Mouse (Mus musculus) forebrain, embryonic 13.5 days (tissue): ENCODE results near the gene 1600014C10Rik. TPM values are rescaled to one million over a fixed set of nuclear protein-coding genes. Genes with fewer than 3 reads are reported as not detected.

ENCODE experiments used
- ATAC-seq: fragments of 200-750 bp; cut with Nextera tagmentation; 2 replicates; pipeline ENCODE4 v1.8.0; 2017
- H3K27ac ChIP-seq: fragments of 300-500 bp; sonication (generic); 2 replicates; pipeline ENCODE4 v1.5.1; 2015; ENCODE audit warnings: inconsistent platforms, mild to moderate bottlenecking, moderate library complexity
- H3K27me3 ChIP-seq: fragments of 300-500 bp; sonication (generic); 2 replicates; pipeline ENCODE4 v1.6.1; 2015; ENCODE audit warnings: mild to moderate bottlenecking, inconsistent platforms
- H3K36me3 ChIP-seq: fragments of 300-500 bp; sonication (generic); 2 replicates; pipeline ENCODE4 v1.6.1; 2015; ENCODE audit warnings: mild to moderate bottlenecking, inconsistent platforms; ENCODE audit not compliant: poor library complexity, severe bottlenecking
- H3K4me1 ChIP-seq: fragments of 300-500 bp; sonication (generic); 2 replicates; pipeline ENCODE4 v1.6.1; 2015; ENCODE audit warnings: inconsistent platforms
- H3K4me2 ChIP-seq: fragments of 300-500 bp; sonication (generic); 2 replicates; pipeline ENCODE4 v1.6.1; 2015; ENCODE audit warnings: inconsistent platforms, mild to moderate bottlenecking, moderate library complexity
- H3K4me3 ChIP-seq: fragments of 300-500 bp; sonication (generic); 2 replicates; pipeline ENCODE4 v1.5.1; 2015; ENCODE audit warnings: mild to moderate bottlenecking, inconsistent platforms
- H3K9ac ChIP-seq: fragments of 300-500 bp; sonication (generic); 2 replicates; pipeline ENCODE4 v1.6.1; 2015; ENCODE audit warnings: mild to moderate bottlenecking, inconsistent platforms
- H3K9me3 ChIP-seq: fragments of 300-500 bp; sonication (generic); replicated peaks from 2 replicates; pipeline ENCODE4 v1.6.1; 2016; ENCODE audit warnings: inconsistent platforms
- WGBS: fragments of 180-500 bp; shearing (Covaris S2); methylation state at CpG from one replicate; pipeline ENCODE4 v1.1.7; 2015; 5-methylcytosine and 5-hydroxymethylcytosine counted together
- polyA plus RNA-seq: library from polyadenylated mRNA; unstranded; fragments of >200 nt; fragmentation: Nextera tagmentation; extraction: Ambion mirVana; gene quantifications from 2 replicates; pipeline ENCODE4 v1.2.1, GENCODE M21; 2015

1600014C10Rik gene
- polyA plus RNA-seq, 1 experiment from 2014 or later: 12.5 TPM

DNA sequence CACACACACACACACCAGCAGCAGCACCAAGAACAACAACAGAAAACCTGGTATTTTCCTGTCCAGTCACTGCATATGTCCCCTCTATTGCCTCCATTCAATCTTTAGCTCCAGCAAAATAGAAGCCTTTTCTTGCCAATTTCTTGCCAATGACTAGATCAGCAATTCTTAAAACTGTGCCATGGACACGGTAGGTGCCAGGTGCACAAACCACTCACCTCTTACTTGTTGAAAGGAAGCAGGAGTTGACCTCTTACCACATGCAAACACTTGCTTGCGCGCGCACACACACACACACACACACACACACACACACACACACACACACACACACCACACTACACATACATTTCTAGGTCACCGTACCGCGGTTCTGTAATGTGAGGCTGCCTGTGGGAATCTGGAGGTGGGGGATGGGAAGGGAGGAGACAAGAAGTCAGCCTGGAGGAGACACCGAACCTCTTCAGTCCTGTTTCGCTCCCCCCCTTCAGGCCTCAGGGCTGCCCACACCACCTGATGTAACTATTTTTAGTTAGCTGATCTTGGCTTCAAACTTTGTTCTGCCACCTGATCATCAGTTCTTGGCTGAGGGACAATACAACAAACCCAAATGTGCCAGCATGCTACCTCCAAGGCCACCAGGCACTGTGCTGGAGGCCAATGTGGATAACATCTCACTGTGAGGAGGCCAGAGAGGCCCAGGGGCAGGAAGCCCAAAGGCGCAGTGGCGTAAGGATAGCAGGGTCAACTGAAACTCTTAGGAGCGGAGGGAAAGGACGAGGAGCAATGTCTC is 41.8 kb downstream of the 1600014C10Rik start:
- 88% methylated on average over 13 of the region's 13 CpGs for WGBS
- H3K27ac ChIP-seq: no peak overlapping the region
- no peak overlapping the region for H3K9ac ChIP-seq
- H3K36me3 ChIP-seq: no peaks in the 10 kb centered on the region
- peaks cover 13% of the 10 kb centered on the region for H3K4me1 ChIP-seq
- no peak overlapping the region for H3K4me3 ChIP-seq
- no peak overlapping the region for H3K4me2 ChIP-seq
- peaks cover 12% of the 10 kb centered on the region for H3K27me3 ChIP-seq
- H3K9me3 ChIP-seq: no peaks in the 10 kb centered on the region
- ATAC-seq: no peak

- H3K4me3 ChIP-seq: no peak overlapping the region
- H3K27me3 ChIP-seq: peaks cover 18% of the 10 kb centered on the region
- no peak overlapping the region for H3K9ac ChIP-seq
- no peaks in the 10 kb centered on the region for H3K36me3 ChIP-seq
- no peak overlapping the region for H3K27ac ChIP-seq
- H3K4me1 ChIP-seq: peaks cover 13% of the 10 kb centered on the region
- H3K4me2 ChIP-seq: no peak overlapping the region; the same call in 1 of the 2 replicates
- H3K9me3 ChIP-seq: no peaks in the 10 kb centered on the region
- ATAC-seq: no peak
- 89% methylated on average over 2 of the region's 2 CpGs for WGBS
Observed at GRCm38 (mm10) chr7:38226226-38226625, 43.2 kb downstream of the 1600014C10Rik start.

GRCm38 (mm10) chr7:38227181-38227899 is 44.3 kb downstream of the 1600014C10Rik start:
- Histone ChIP-seq H3K36me3 (no peaks in the 10 kb centered on the region), H3K4me3 (peak overlapping the region; percentile 52), H3K4me1 (peaks cover 13% of the 10 kb centered on the region), H3K9ac (peak overlapping the region; percentile 64), H3K27ac (no peak overlapping the region), H3K4me2 (peak overlapping the region; percentile 89), H3K27me3 (peaks cover 18% of the 10 kb centered on the region), H3K9me3 (no peaks in the 10 kb centered on the region)
- WGBS: under 1% methylated on average over 25 of the region's 25 CpGs
- ATAC-seq: peak; percentile 54

DNA sequence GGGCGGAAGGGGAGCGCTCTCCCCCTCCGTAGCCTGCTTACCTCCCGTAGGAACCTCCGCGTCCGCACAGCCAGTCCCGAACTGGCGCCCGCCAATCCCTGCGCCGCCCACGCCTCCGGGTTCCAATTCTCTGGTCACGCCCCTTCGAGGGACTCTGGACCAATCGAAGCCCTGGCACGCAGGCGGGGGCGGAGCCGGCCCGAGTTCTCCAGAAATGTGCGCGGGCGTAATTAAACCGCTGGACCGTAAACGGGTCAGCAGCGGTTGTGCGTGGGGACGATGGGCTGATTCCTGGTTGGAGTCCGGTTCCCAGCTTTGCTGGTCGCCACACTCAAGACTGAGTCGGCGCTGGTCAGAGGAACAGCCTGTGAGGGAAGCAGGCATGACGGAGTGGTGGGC is 44.9 kb downstream of the 1600014C10Rik start, which contains the start of gene Plekhf1:
Gene Plekhf1 (minus strand): TSS at position 117 of the 399 bp plus-strand sequence.
- no peak within 1 kb of the TSS for H3K27ac ChIP-seq
- H3K27me3 ChIP-seq: peaks cover 18% of the 10 kb centered on the region
- no peaks in the 10 kb centered on the region for H3K36me3 ChIP-seq
- ATAC-seq: peak; percentile 94
- H3K9me3 ChIP-seq: no peaks in the 10 kb centered on the region
- H3K4me3 ChIP-seq: peak within 1 kb of the TSS; percentile 52
- H3K9ac ChIP-seq: peak within 1 kb of the TSS; percentile 64
- peak within 1 kb of the TSS; percentile 89 for H3K4me2 ChIP-seq
- under 1% methylated on average over 36 of the region's 36 CpGs for WGBS
- peaks cover 13% of the 10 kb centered on the region for H3K4me1 ChIP-seq

DNA sequence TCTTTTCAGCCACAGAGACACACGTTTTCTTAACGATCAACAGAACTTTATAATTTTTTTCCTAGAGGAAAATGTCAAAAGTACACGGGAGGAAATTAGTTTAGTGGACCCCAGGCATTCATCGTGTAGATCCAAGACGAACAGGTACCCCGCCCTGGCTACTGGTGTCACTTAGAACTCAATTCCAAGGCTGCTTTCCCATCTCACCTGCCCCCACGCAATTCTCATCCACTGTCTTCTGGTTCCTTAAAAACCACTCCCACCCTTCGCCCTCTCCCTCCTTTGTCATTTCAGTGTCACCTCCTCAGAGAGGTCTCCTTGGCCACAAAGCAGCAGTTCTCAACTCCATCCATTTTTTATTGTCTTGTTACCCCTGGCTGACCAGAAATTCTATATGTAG is 45.3 kb downstream of the 1600014C10Rik start:
- Histone ChIP-seq H3K36me3 (no peaks in the 10 kb centered on the region), H3K9ac (no peak overlapping the region), H3K27ac (no peak overlapping the region), H3K4me2 (peak overlapping the region; percentile 89), H3K4me3 (peak overlapping the region; percentile 52), H3K9me3 (no peaks in the 10 kb centered on the region), H3K4me1 (peaks cover 13% of the 10 kb centered on the region), H3K27me3 (peaks cover 18% of the 10 kb centered on the region)
- WGBS: 25% methylated on average over 8 of the region's 8 CpGs
- ATAC-seq: no peak

GRCm38 (mm10) chr7:38230285-38230684 is 47.3 kb downstream of the 1600014C10Rik start:
- Histone ChIP-seq H3K4me2 (no peak overlapping the region), H3K4me3 (no peak overlapping the region), H3K4me1 (peaks cover 13% of the 10 kb centered on the region), H3K36me3 (no peaks in the 10 kb centered on the region), H3K9ac (no peak overlapping the region), H3K27me3 (peaks cover 18% of the 10 kb centered on the region), H3K9me3 (no peaks in the 10 kb centered on the region), H3K27ac (no peak overlapping the region)
- ATAC-seq: no peak
- WGBS: 26% methylated on average over 8 of the region's 8 CpGs

GRCm38 (mm10) chr7:38236400-38237105 is 53.5 kb downstream of the 1600014C10Rik start:
- no peak overlapping the region for H3K9ac ChIP-seq
- H3K9me3 ChIP-seq: no peaks in the 10 kb centered on the region
- no peaks in the 10 kb centered on the region for H3K36me3 ChIP-seq
- no peak overlapping the region for H3K27ac ChIP-seq
- H3K4me2 ChIP-seq: no peak overlapping the region
- no peak for ATAC-seq
- 49% methylated on average over 11 of the region's 11 CpGs for WGBS
- no peaks in the 10 kb centered on the region for H3K4me1 ChIP-seq
- H3K27me3 ChIP-seq: no peaks in the 10 kb centered on the region; the same call in 1 of the 2 replicates
- no peak overlapping the region for H3K4me3 ChIP-seq

DNA sequence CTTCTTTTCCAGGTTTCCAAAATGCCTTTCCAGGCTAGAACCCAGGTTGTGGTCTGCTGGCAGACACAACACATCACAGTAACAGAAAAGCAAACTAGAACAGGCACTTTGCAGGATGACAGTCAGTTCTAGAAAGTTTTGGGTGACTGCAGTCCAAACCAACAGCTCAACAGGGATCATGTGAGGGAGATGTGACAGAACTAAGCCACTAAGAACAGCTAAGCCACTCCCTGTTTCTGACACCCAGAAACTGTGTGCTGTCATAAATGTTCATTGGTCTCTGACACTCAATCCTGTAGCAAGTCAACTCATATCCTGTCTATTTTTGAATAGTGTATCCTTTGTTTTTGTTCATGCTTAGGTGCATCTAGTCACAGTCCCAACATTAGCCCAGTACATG is 54.1 kb downstream of the 1600014C10Rik start:
- no peaks in the 10 kb centered on the region for H3K4me1 ChIP-seq
- no peak for ATAC-seq
- no peaks in the 10 kb centered on the region; the same call in 1 of the 2 replicates for H3K27me3 ChIP-seq
- H3K4me2 ChIP-seq: no peak overlapping the region
- H3K27ac ChIP-seq: no peak overlapping the region
- no peak overlapping the region for H3K9ac ChIP-seq
- no peak overlapping the region for H3K4me3 ChIP-seq
- no peaks in the 10 kb centered on the region for H3K9me3 ChIP-seq
- no peaks in the 10 kb centered on the region for H3K36me3 ChIP-seq

GRCm38 (mm10) chr7:38242417-38242816 is 59.4 kb downstream of the 1600014C10Rik start:
- no peaks in the 10 kb centered on the region for H3K36me3 ChIP-seq
- H3K4me2 ChIP-seq: no peak overlapping the region
- H3K9ac ChIP-seq: no peak overlapping the region
- no peaks in the 10 kb centered on the region for H3K9me3 ChIP-seq
- no peak overlapping the region for H3K27ac ChIP-seq
- no peaks in the 10 kb centered on the region; the same call in 1 of the 2 replicates for H3K27me3 ChIP-seq
- H3K4me1 ChIP-seq: no peaks in the 10 kb centered on the region
- H3K4me3 ChIP-seq: no peak overlapping the region
- ATAC-seq: no peak
- whole genome bisulfite sequencing: 90% methylated on average over 4 of the region's 4 CpGs

Other genes starting within 250 kb of the 1600014C10Rik start
- gene Uri1, start 159.7 kb upstream of the 1600014C10Rik start, polyA plus RNA-seq: 35.0 and 37.7 TPM in 2 replicates
- 25.9 and 31.9 TPM in 2 replicates for gene Ccne1, start 75.7 kb upstream of the 1600014C10Rik start, polyA plus RNA-seq
- gene Plekhf1, start 44.8 kb downstream of the 1600014C10Rik start, polyA plus RNA-seq: 0.67 and 0.71 TPM in 2 replicates
- 92.4 and 99.8 TPM in 2 replicates for gene Pop4, start 88.2 kb downstream of the 1600014C10Rik start, polyA plus RNA-seq